Mouse (Mus musculus) liver, adult 2 months (tissue): ENCODE results near the gene Snx15. TPM values are rescaled to one million over a fixed set of nuclear protein-coding genes. Genes with fewer than 3 reads are reported as not detected.
A peak's percentile ranks its signal among the peaks of the same experiment; 100 is the strongest.

Experiments used
- DNase-seq: peaks from one replicate; pipeline ENCODE4 v3.0.0-alpha.2; 2011; ENCODE audit warnings: low read depth, low spot score; ENCODE audit errors: extremely low read depth
- H3K27ac ChIP-seq: fragments of 200-500 bp; replicated peaks from 2 replicates; pipeline ENCODE4 v1.5.1; 2012; ENCODE audit warnings: low read depth, mild to moderate bottlenecking, control low read depth, inconsistent platforms, low read length; ENCODE audit not compliant: insufficient read depth
- H3K27me3 ChIP-seq: fragments of 200-500 bp; 2 replicates; pipeline ENCODE4 v1.6.1; 2012; ENCODE audit warnings: mild to moderate bottlenecking, moderate library complexity, low read length, inconsistent platforms; ENCODE audit not compliant: control insufficient read depth, insufficient read depth
- H3K36me3 ChIP-seq: fragments of 200-500 bp; 2 replicates; pipeline ENCODE4 v1.6.1; 2012; ENCODE audit warnings: low read length, inconsistent platforms; ENCODE audit not compliant: control insufficient read depth, insufficient read depth
- H3K4me1 ChIP-seq: fragments of 200-500 bp; 2 replicates; pipeline ENCODE4 v1.6.1; 2011; ENCODE audit warnings: low read length; ENCODE audit not compliant: control insufficient read depth, insufficient read depth
- H3K4me3 ChIP-seq: fragments of 200-500 bp; 2 replicates; pipeline ENCODE4 v1.5.1; 2011; ENCODE audit warnings: low read depth, mild to moderate bottlenecking, control low read depth, low read length, moderate library complexity; ENCODE audit not compliant: insufficient read depth
- H3K79me2 ChIP-seq: fragments of 200-500 bp; 2 replicates; pipeline ENCODE4 v1.6.1; 2012; ENCODE audit warnings: inconsistent platforms, mild to moderate bottlenecking, low read length, moderate library complexity; ENCODE audit not compliant: control insufficient read depth, insufficient read depth
- H3K9ac ChIP-seq: fragments of 200-500 bp; 2 replicates; pipeline ENCODE4 v1.6.1; 2012; ENCODE audit warnings: low read depth, mild to moderate bottlenecking, control low read depth, inconsistent platforms, low read length
- CTCF ChIP-seq: fragments of 200-500 bp; IDR thresholded peaks from 2 replicates; pipeline ENCODE4 v1.5.1; 2011; ENCODE audit warnings: low read depth, low read length, control low read depth
- POLR2A ChIP-seq: fragments of 200-500 bp; IDR thresholded peaks from 2 replicates; pipeline ENCODE4 v1.6.1; 2011; ENCODE audit warnings: low read length, control low read depth; ENCODE audit not compliant: insufficient read depth; ENCODE audit errors: extremely low read depth
- WGBS: fragments of 180-500 bp; shearing (Covaris S2); methylation state at CpG from one replicate; pipeline ENCODE4 v1.1.7; 2018; 5-methylcytosine and 5-hydroxymethylcytosine counted together
- polyA plus RNA-seq: library from polyadenylated mRNA; depleted of rRNA; stranded (reverse); fragments of >200 nt; gene quantifications from 2 replicates; pipeline ENCODE4 v1.2.3, GENCODE M21; 2012; rRNA removed
- total RNA-seq: library from RNA; depleted of rRNA; stranded (reverse); fragments of >200 nt; gene quantifications from 2 replicates; pipeline ENCODE4 v1.2.3, GENCODE M21; 2014; rRNA removed

Snx15 gene
- total RNA-seq = 7.2 and 10.5 TPM in 2 replicates
- 19.1 and 20.5 TPM in 2 replicates for polyA plus RNA-seq

DNA sequence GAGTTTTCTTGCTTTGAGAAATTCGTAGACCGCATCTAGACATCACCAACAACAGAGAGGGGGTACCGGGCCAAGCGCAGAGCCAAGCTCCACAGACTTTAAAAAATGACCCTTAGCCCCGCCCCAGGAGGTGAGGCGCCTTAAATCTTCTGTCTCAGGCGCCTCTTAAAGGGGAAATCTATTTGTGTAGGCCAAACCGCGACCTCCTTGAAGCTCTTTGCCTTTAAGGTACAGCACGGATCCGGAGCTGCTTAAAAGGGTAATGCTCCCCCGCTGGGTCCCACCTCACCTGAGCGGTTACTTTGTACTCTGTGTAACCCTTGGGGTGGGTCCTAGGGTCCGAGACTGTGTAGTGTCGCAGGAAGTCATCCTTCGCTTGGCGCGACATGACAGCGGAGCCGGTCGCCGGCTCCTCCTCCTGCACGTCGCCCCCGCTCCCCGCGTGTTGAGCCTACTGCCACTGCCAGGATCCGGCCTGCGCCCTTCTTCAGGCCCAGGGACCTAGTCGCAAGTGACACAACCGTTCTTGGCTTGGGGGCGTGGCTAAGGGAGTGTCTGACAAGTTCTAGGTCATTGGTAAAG is at the start of gene Snx15:
Gene Snx15 (minus strand): TSS at position 545 of the 582 bp plus-strand sequence.
- Histone ChIP-seq H3K36me3 (no peaks in the 10 kb centered on the region), H3K4me3 (peak within 1 kb of the TSS; percentile 68)
- TF ChIP-seq CTCF = no peak
- TF ChIP-seq POLR2A = peak; percentile 47

DNA sequence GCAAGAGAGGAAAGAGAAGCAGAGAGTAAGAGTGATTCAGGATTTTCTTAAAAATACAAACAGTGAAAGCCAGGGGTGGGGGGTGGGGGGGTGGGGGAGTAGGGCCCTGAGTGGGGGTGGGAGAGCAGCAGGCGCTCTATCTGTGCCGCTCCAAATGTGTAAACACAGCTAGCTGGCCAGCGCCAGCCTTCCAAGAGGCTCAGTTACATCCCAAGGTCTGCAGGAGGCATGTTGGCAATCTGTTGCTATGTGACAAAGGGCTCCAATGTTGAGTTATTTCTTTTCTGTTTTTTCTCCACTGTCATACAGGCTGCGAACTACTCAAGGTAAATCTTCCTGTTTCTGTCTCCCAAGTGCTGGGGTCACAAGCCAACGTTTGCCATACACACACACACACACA is 46.7 kb upstream of the Snx15 start:
- WGBS = 30% methylated on average over 5 of the region's 5 CpGs

More for the DNA sequence above, at the start of gene Snx15:
- WGBS = under 1% methylated on average over 32 of the region's 32 CpGs
- Histone ChIP-seq H3K27ac (peak within 1 kb of the TSS; percentile 84), H3K79me2 (no peaks in the 10 kb centered on the region), H3K27me3 (no peaks in the 10 kb centered on the region), H3K4me1 (peaks cover 1% of the 10 kb centered on the region), H3K9ac (peak within 1 kb of the TSS; percentile 77)
- peak; percentile 94 for DNase-seq

DNA sequence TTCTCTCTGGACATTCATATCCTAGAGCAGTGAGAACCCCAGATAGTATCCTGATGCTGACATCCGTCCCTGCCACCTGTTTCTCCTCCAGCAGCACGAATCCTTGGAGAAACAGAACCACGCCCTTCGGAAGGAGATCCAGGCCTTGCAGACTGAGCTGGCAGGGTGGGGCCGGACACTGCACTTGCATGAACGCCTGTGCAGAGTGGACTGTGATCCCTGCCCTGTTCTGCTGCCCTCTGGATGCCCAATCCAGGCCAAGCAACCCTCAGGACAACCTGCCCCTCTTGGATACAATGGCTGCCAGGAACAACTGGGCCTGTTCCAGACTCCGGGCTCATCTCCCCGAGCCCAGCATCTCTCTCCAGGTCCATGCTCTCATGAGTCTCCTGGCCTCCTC is 43.1 kb upstream of the Snx15 start:
- DNase-seq = no peak
- 77% methylated on average over 8 of the region's 8 CpGs for WGBS

More for the DNA sequence above, 46.7 kb upstream of the Snx15 start:
- no peaks in the 10 kb centered on the region for H3K27me3 ChIP-seq
- no peaks in the 10 kb centered on the region for H3K79me2 ChIP-seq
- no peak overlapping the region for H3K27ac ChIP-seq
- no peak overlapping the region for H3K4me3 ChIP-seq
- no peak overlapping the region for H3K9ac ChIP-seq
- TF ChIP-seq CTCF (no peak), POLR2A (no peak)
- H3K36me3 ChIP-seq = no peaks in the 10 kb centered on the region
- peak; percentile 10 for DNase-seq
- H3K4me1 ChIP-seq = no peaks in the 10 kb centered on the region

DNA sequence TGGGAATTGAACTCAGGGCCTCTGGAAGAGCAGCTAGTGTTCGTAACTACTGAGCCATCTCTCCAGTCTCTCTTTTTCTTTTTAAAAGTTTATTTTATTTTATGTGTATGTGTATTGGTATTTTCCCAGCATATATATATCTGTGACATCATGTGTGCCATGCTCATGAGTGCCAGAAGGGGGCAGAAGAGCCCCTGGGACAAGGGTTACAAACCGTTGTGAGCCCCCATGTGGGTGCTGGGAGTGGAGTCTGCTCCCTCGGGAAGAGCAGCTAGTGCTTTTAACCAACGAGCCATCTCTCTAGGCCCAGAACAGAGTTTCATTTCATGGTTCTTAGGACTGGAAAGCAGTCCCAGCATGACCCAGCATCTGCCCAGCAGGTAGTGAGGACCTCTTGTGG is 38.6 kb upstream of the Snx15 start:
- Histone ChIP-seq H3K79me2 (no peaks in the 10 kb centered on the region), H3K4me3 (no peak overlapping the region), H3K9ac (no peak overlapping the region), H3K4me1 (no peaks in the 10 kb centered on the region), H3K27me3 (no peaks in the 10 kb centered on the region), H3K27ac (no peak overlapping the region), H3K36me3 (no peaks in the 10 kb centered on the region)
- no peak for DNase-seq
- no peak for TF ChIP-seq POLR2A
- peak; percentile 21; the same call in 1 of the 2 replicates for TF ChIP-seq CTCF
- WGBS = 85% methylated on average over 4 of the region's 4 CpGs

More for the DNA sequence above, 43.1 kb upstream of the Snx15 start:
- Histone ChIP-seq H3K79me2 (no peaks in the 10 kb centered on the region), H3K27me3 (no peaks in the 10 kb centered on the region), H3K4me3 (no peak overlapping the region), H3K4me1 (no peaks in the 10 kb centered on the region), H3K27ac (no peak overlapping the region), H3K36me3 (no peaks in the 10 kb centered on the region), H3K9ac (no peak overlapping the region)
- TF ChIP-seq POLR2A (no peak), CTCF (no peak)

DNA sequence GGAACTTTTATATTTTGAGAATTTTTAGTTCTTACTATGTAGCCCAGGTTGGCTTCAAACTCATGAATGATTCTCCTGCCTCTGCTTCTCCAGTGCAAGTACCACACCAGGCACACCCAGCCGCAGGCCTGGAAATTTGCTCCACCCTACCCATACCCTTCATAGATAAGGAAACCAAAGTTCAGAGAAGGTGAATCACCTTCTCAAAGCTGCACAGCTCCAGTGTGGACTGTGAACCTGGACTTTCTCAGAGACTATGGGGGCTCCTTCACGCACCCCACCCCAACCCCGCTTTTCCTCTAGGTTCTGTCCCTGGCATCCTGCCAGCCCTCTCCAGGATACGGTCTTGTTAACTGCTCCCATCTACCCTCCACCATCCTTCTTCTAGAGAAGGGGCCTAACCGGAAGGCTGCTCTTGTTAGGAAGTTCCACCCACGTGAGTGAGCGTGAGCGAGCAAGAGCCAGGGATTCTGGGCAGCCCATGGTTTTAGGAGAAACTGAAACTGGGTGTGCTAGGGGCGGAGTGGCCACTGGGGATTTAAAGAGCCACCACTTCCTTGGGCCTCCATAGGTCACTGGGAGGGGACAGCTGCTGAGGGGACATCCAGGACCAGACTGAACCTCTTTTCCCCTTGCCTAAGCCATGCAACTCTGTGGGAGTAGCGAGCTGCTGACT is 35.9 kb upstream of the Snx15 start:
- peak; percentile 37 for DNase-seq
- H3K36me3 ChIP-seq = no peaks in the 10 kb centered on the region
- H3K27me3 ChIP-seq = no peaks in the 10 kb centered on the region
- no peaks in the 10 kb centered on the region for H3K4me1 ChIP-seq
- TF ChIP-seq CTCF (no peak), POLR2A (no peak)
- H3K9ac ChIP-seq = peak overlapping the region; percentile 20
- H3K79me2 ChIP-seq = no peaks in the 10 kb centered on the region
- 72% methylated on average over 10 of the region's 10 CpGs for WGBS
- H3K4me3 ChIP-seq = peak overlapping the region; percentile 41
- 0 out of 2 replicates have a peak overlapping the region, but pooled peaks have one; percentile 10 for H3K27ac ChIP-seq

DNA sequence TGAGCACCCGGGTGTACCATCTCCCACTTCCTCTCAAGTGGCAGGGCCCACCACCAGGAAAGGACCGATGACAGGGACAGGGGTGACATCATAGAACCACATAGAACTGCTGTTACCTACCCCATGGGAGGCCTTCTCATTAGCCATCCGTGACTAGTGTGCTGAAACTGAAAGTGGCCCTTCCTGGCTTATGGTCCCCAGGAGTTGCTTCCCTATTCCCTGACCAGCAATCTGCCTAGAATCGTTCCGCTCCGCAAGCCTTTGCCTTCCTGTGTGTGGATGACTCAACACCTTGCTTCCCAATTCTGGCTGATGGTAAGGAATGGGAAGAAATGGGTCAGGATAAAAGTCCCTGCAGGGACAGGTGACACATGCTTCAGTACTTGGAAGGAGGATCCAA is 29.1 kb upstream of the Snx15 start:
- Histone ChIP-seq H3K27ac (no peak overlapping the region), H3K79me2 (no peaks in the 10 kb centered on the region), H3K9ac (no peak overlapping the region), H3K4me3 (no peak overlapping the region), H3K27me3 (no peaks in the 10 kb centered on the region), H3K4me1 (no peaks in the 10 kb centered on the region), H3K36me3 (no peaks in the 10 kb centered on the region)
- no peak for TF ChIP-seq CTCF
- no peak for TF ChIP-seq POLR2A
- WGBS = 73% methylated on average over 6 of the region's 6 CpGs
- DNase-seq = peak; percentile 11
